Mouse (Mus musculus) 3T3-L1 (cell line): ENCODE measurements around the gene Crybg1.
A peak's percentile ranks its signal among the peaks of the same experiment; 100 is the strongest.

Experiments
- DNase-seq: peaks from one replicate; pipeline ENCODE4 v3.0.0-alpha.2; 2015; ENCODE audit warnings: low read depth, low spot score

Gene Crybg1

GRCm38 (mm10) chr10:44094794-44095193 is 53.9 kb downstream of the Crybg1 start:
- peak; percentile 96 for DNase-seq

GRCm38 (mm10) chr10:44091757-44092156 is 56.9 kb downstream of the Crybg1 start:
- peak; percentile 31 for DNase-seq

DNA sequence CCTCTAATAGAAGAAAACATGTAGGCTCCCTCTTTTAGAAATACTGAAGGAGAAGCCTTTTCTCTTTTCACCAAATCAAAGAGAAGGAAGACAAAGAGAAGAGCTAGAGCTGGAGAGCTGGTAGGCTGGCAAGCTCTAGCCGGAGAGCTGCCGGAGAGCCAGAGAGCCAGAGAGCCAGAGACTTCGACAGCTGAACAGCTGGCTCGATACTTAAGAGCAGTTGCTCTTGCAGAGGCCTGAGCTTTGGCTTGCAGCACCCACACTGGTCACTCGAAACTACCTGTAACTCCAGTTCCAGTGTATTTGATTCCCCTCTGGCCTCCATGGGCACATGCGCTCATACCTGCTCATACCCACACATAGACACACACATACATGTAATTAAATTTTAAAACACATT is 68.3 kb downstream of the Crybg1 start:
- DNase-seq, result no peak

DNA sequence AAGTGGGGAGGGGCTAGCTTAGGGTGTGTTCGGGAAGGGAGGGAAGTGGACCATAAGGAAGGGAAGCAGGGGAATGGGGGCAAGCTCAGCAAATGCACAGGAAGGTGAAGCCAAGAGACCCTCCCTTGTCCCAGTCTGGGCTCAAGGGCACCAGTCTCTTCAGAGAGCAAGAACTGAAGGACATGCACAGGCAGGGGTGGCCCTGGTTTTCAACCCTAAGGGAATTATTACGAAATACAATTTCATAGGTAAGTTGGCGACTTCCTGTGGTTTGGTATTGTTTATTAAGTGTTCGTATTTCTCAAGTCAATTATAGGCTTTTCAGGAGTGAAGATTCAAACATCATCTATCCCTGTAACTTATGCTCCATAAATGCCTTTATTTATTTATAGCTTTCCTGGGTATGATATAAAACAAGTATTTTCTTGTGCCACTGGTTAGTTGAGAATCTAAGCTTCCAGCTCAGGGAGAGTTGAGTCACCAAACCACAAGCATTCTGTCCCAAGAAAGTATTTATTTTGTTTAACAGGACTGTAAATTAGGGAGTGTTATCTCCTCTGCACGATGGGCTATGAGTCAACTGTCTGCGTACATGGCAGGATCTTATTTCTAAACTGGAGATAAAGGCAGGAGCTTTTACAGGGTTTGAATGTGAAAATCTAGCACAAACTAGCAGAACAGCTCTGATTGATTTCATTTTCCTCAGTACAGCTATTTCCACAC is 69.7 kb downstream of the Crybg1 start:
- DNase-seq, result peak; percentile 97

DNA sequence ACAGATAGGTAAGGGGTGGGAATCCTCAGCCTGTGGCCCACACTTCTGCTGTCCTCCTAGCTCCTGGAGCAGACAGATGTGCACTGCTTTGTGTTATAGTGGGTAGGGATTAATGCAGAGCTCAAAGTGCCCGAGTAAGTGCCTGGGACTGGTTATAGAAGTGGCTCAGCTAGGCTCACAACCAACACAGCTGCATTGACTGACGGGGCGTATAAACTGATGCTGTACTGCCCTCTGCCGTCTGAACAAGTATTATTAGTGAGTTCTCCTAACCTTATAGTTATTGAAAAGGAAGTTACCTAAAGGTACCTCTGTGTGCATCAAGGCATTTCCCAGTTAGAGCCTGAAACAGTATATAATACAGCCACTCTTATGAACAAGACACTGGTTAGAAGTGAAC is 77.6 kb downstream of the Crybg1 start:
- DNase-seq, result peak; percentile 92

- no peak for DNase-seq
Measured at GRCm38 (mm10) chr10:44069131-44069530, 79.5 kb downstream of the Crybg1 start.

GRCm38 (mm10) chr10:44065848-44066360 is 82.7 kb downstream of the Crybg1 start:
- DNase-seq, result peak; percentile 58

- DNase-seq, result no peak
Measured at GRCm38 (mm10) chr10:44062981-44063380, 85.7 kb downstream of the Crybg1 start.

- DNase-seq, result no peak
Measured at GRCm38 (mm10) chr10:44050913-44051312, 97.7 kb downstream of the Crybg1 start.

DNA sequence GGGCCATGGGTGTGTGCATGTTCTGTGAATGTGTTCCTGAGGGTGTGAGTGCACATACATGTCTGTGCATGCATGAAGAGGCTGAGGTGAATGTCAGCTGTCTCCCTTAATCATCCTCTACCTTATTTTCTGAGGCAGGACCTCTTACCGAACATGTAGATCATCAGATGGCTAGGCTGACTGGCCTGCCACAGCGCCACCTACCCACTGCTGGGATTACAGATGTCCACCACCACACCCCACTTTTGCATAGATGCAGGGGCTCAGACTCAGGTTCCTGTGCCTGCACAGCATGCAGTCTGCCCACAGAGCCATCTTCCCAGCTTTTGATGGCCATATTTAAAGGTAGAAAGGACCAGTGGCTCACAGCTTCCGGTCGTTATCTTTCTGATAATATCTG is 103.9 kb downstream of the Crybg1 start:
- DNase-seq, result peak; percentile 31

DNA sequence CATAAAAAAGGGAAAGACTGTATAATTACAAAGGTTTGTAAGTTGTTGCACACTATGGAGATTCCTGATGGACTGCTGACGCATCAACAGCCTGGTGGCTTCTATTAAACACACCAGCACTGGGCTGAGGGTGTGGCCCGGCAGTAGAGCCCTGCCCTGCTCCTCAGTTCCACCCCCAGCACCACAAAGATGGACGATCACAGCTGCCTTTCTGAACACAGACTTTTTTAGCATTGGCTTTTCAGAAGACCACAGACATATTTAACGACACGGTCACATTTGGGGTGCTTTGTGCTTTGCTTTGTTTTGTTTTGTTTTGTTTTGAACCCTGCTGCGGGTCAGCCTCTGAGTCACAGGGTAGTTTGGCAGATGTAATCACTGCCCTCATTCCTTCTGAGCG is 105.0 kb downstream of the Crybg1 start:
- peak; percentile 83 for DNase-seq

- DNase-seq, result peak; percentile 42
Measured at GRCm38 (mm10) chr10:44039185-44039584, 109.5 kb downstream of the Crybg1 start.

GRCm38 (mm10) chr10:44037918-44038544 is 110.6 kb downstream of the Crybg1 start:
- DNase-seq, result no peak

- DNase-seq, result peak; percentile 23
Measured at GRCm38 (mm10) chr10:44029566-44029965, 119.1 kb downstream of the Crybg1 start.

GRCm38 (mm10) chr10:44027226-44027625 is 121.4 kb downstream of the Crybg1 start:
- DNase-seq, result peak; percentile 53

DNA sequence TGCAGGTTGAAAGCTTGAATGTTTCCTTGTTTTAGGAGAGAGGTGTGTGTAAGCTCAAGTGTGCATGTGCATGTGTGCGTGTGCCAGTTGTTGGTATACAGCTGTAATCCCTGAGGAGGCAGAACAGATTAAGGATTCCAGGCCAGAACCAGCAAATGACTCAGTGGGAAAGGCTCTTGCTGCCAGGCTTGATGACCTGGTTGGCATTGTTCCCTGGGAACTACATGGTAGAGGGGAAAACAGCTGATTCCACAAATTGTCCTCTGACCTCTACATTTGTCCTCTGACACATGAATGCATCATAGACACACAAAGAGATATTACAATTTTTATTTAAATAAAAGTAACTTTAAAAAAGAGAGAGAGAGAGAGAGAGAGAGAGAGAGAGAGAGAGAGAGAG is 122.5 kb downstream of the Crybg1 start:
- DNase-seq, result peak; percentile 80

DNA sequence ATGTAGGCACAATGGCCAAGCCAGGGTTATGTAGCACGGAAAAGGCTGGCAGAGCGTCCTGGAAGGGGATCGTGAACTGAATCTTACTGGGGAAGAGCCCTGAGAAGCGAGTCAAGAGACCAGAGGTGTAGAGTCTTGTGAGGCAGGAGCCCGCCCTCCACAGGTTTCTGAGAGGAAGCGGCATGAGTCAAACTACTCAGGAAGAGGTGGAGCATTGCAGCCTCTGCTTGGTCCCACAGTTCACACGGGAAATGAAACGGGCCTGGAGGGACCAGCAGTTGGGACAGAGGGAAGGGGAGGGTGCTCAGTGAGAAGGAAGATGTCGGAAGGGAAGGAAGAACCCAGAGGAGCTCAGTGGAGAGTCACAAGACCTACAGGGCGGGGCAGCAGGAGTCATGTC is 123.9 kb downstream of the Crybg1 start:
- no peak for DNase-seq

GRCm38 (mm10) chr10:44020141-44020540 is 128.5 kb downstream of the Crybg1 start:
- DNase-seq, result no peak

DNA sequence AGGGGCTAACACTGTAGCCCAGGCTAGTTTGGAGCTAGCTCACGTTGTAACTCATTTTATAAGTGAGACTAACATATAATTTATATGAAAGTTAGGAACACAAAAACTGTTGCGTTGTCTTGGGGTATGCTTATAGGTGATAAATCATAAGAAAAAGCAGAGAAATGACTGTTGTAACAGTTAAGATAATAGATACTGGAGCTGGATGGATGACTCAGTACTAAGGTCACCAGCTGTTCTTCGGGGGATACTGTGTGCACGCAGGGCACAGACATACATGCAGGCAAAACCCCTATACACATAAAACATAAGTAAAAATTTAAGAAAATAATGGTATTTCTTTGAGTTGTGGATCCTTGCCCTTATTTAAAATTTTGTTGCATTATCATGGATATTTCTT is 130.1 kb downstream of the Crybg1 start:
- no peak for DNase-seq

DNA sequence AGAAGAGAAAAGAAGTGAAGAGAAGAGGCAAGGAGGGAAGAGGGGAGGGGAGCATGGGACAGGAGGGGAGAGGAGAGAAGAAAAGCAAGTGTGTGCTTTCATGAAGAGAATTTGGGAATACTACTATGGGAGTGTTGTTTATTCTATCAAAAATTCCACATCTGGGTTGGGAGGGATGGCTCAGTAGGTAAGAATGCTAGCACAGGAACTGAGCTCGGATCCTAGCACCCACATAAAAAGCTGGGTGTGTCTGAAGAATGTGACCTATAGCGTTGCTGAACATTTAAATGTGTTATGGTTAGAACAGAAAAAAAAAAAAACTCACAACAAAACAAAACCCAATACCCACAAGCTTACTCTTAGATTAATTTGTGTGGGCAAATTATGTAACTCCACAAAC is 133.0 kb downstream of the Crybg1 start:
- peak; percentile 75 for DNase-seq

DNA sequence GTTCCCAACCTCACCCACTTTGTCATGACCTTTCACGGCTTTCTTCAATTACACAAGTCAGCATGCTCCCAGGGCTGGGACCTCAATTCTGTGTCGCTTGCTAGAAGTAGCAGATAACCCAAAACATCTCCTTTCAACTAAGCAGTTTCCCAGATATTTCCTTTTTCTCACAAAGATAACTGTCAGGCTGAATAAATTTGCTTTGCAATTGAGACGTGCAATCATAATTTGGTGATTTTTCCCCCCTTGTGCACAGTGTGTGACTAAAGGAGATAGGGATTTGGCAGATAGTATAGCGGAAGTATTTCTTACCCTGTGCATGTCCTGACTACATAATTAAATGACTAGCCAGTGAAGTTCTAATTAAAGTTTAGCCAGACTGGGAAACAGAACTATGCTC is 134.8 kb downstream of the Crybg1 start:
- DNase-seq, result no peak

DNA sequence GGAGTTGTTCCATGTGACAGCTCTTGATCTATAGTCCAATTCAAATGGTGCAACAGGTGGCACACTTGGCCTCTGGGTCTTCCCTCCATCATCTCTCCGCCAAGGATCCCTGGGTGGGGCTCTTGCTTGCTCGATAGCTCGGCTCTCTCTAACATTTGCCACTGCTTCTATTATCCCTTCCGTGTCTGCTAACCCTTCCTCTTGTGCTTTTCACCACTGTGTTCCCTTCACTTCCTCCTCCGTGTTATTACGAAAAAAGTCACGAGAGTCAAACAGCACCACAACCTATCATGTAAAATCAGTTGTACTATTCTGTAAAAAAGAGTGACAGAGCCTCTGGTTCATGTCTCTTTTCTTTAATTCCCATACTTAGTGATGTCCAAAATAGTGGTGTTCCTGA is 137.2 kb downstream of the Crybg1 start:
- no peak for DNase-seq

DNA sequence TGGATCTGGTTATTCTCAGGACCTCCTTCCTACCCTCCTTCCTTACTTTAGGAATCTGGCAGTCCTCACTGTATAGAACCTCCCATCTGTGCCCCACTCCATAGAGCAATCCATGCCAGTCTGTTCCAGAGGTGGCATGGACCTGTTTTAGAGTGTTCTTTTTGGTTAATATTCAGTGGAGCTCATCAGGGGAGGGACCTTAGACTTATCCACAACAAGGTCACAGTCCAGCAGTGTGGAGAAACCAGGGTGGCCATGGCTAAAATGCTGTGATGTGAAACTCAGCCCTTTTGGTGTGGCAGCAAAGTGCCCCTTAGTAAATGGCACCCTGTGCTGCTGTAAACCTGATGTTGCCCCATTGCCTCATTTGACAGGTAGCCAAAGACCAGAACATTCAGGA is 139.8 kb downstream of the Crybg1 start:
- no peak for DNase-seq
